ENCODE assay signal across 18 mouse cellular contexts in genomic region chr14:26913681-26914268, GRCm38 (mm10). TPM values are rescaled to one million over a fixed set of nuclear protein-coding genes. Genes with fewer than 3 reads are reported as not detected.
A peak's percentile ranks its signal among the peaks of the same experiment; 100 is the strongest.
DNase-seq lines count a peak whose midpoint lies in the region; ATAC-seq lines count a peak whose summit lies in the region.
"Had no signal": no experiment of that assay in that cellular context is flagged by ENCODE, and none has a peak within 500 bp of the region (broad histone marks: within the 10 kb centered on the region; RNA-seq: fewer than 3 reads in every experiment).

No protein-coding gene starts in this region.

- no peaks in the 10 kb centered on the region for H3K9me3 ChIP-seq in hindbrain, embryonic 11.5 days (ENCODE audit: control insufficient read depth, low read length)
- no peaks in the 10 kb centered on the region for H3K9me3 ChIP-seq in hindbrain, embryonic 16.5 days (ENCODE audit: control insufficient read depth, low read length)
- no peaks in the 10 kb centered on the region for H3K9me3 ChIP-seq in intestine, embryonic 16.5 days (ENCODE audit: control insufficient read depth, low read length)
- H3K9me3 ChIP-seq: embryonic facial prominence, embryonic 13.5 days; heart, embryonic 10.5 days; limb, embryonic 15.5 days; megakaryocyte, embryonic 14.5 days had no signal

- H3K4me3 ChIP-seq in hindbrain, embryonic 11.5 days (ENCODE audit: low read depth, low read length) = no peak overlapping the region
- H3K4me3 ChIP-seq in hindbrain, embryonic 16.5 days (ENCODE audit: low read length) = no peak overlapping the region
- no peak overlapping the region for H3K4me3 ChIP-seq in intestine, embryonic 16.5 days (ENCODE audit: low read length)
- H3K4me3 ChIP-seq: embryonic facial prominence, embryonic 13.5 days; heart, embryonic 10.5 days; limb, embryonic 15.5 days; megakaryocyte, embryonic 14.5 days had no signal

- no peaks in the 10 kb centered on the region for H3K36me3 ChIP-seq in hindbrain, embryonic 11.5 days (ENCODE audit: control insufficient read depth, insufficient read depth, low read length)
- H3K36me3 ChIP-seq in hindbrain, embryonic 16.5 days (ENCODE audit: control insufficient read depth, insufficient read depth, low read length) = 0 out of 2 replicates have a peak, but pooled peaks cover 2% of the 10 kb centered on the region
- no peaks in the 10 kb centered on the region for H3K36me3 ChIP-seq in intestine, embryonic 16.5 days (ENCODE audit: control insufficient read depth, insufficient read depth, low read length)

- no peak overlapping the region for H3K9ac ChIP-seq in hindbrain, embryonic 11.5 days (ENCODE audit: low read depth, low read length)
- H3K9ac ChIP-seq in hindbrain, embryonic 16.5 days (ENCODE audit: low read depth, low read length) = no peak overlapping the region
- no peak overlapping the region for H3K9ac ChIP-seq in intestine, embryonic 16.5 days (ENCODE audit: low read depth, low read length)
- H3K9ac ChIP-seq: embryonic facial prominence, embryonic 13.5 days; limb, embryonic 15.5 days; lung, embryonic 14.5 days had no signal

- no peak overlapping the region for H3K27ac ChIP-seq in hindbrain, embryonic 11.5 days (ENCODE audit: low read depth, low read length)
- H3K27ac ChIP-seq in hindbrain, embryonic 16.5 days (ENCODE audit: low read depth, low read length) = no peak overlapping the region
- no peak overlapping the region for H3K27ac ChIP-seq in intestine, embryonic 16.5 days (ENCODE audit: low read length)
- H3K27ac ChIP-seq: embryonic facial prominence, embryonic 13.5 days; heart, embryonic 10.5 days; limb, embryonic 15.5 days; stomach, postnatal 0 days had no signal

- 0 out of 2 replicates have a peak, but pooled peaks cover 2% of the 10 kb centered on the region for H3K4me1 ChIP-seq in hindbrain, embryonic 11.5 days (replicated peaks; ENCODE audit: control insufficient read depth, insufficient read depth, low read length)
- no peaks in the 10 kb centered on the region for H3K4me1 ChIP-seq in hindbrain, embryonic 16.5 days (ENCODE audit: control insufficient read depth, insufficient read depth, low read depth, low read length)
- H3K4me1 ChIP-seq in intestine, embryonic 16.5 days (ENCODE audit: control insufficient read depth, insufficient read depth, low read length) = 0 out of 2 replicates have a peak, but pooled peaks cover 2% of the 10 kb centered on the region
- H3K4me1 ChIP-seq: embryonic facial prominence, embryonic 13.5 days; heart, embryonic 10.5 days; limb, embryonic 15.5 days; megakaryocyte, embryonic 14.5 days had no signal

- ATAC-seq in hindbrain, embryonic 11.5 days (ENCODE audit: low FRiP score) = no peak
- ATAC-seq in hindbrain, embryonic 16.5 days = no peak
- ATAC-seq in inflammation-experienced regulatory T-cells, adult 6 months = no peak
- ATAC-seq in intestine, embryonic 16.5 days = no peak
- ATAC-seq: Patski had no signal

- H3K27me3 ChIP-seq in hindbrain, embryonic 11.5 days (ENCODE audit: control insufficient read depth, insufficient read depth, low read length) = no peaks in the 10 kb centered on the region
- H3K27me3 ChIP-seq in hindbrain, embryonic 16.5 days (replicated peaks; ENCODE audit: control insufficient read depth, insufficient read depth, low read length) = no peaks in the 10 kb centered on the region
- H3K27me3 ChIP-seq in intestine, embryonic 16.5 days (replicated peaks; ENCODE audit: control insufficient read depth, insufficient read depth, low read length) = no peaks in the 10 kb centered on the region
- H3K27me3 ChIP-seq: embryonic facial prominence, embryonic 13.5 days; limb, embryonic 15.5 days; megakaryocyte, embryonic 14.5 days; Patski had no signal

- no peak overlapping the region for H3K4me2 ChIP-seq in hindbrain, embryonic 11.5 days (replicated peaks; ENCODE audit: low read depth, low read length)
- no peak overlapping the region for H3K4me2 ChIP-seq in hindbrain, embryonic 16.5 days (ENCODE audit: low read length)
- no peak overlapping the region for H3K4me2 ChIP-seq in intestine, embryonic 16.5 days (ENCODE audit: low read depth, low read length)
- H3K4me2 ChIP-seq: embryonic facial prominence, embryonic 13.5 days; limb, embryonic 15.5 days; lung, embryonic 14.5 days had no signal

- 68% methylated on average over 9 of the region's 9 CpGs for WGBS in hindbrain, embryonic 11.5 days
- WGBS in hindbrain, embryonic 16.5 days = 59% methylated on average over 9 of the region's 9 CpGs
- 83% methylated on average over 9 of the region's 9 CpGs for WGBS in intestine, embryonic 16.5 days

- DNase-seq in hindbrain, embryonic 11.5 days (ENCODE audit: low spot score) = peak; percentile 10
- DNase-seq in right cerebral cortex, adult 2 months (ENCODE audit: low spot score in 2 of 2) = peak; percentile 22 to 51
- DNase-seq in right cerebral cortex, postnatal 14 days = no peak
- DNase-seq in layer of hippocampus, postnatal 36 days = peak; percentile 7 to 11
- no peak for DNase-seq in spleen, adult 12 weeks (ENCODE audit: low spot score)
- DNase-seq: adrenal gland, adult 2 months; heart, postnatal 4 days; kidney, postnatal 25 days; lung, embryonic 14.5 days had no signal

RNA-seq across cellular contexts. Expression of gene Asb14, which starts 19.4 kb away (rescaled TPM):
- 0.07 and 0.11 TPM in 2 replicates for polyA plus RNA-seq in hindbrain, embryonic 11.5 days (2014; fragmentation: Nextera tagmentation; extraction: Ambion mirVana)
- polyA plus RNA-seq in hindbrain, embryonic 16.5 days (2015; fragmentation: Nextera tagmentation; extraction: Ambion mirVana) = 0.14 and 0.15 TPM in 2 replicates
- not detected for total RNA-seq in layer of hippocampus, postnatal 36 days (2021)
- polyA plus RNA-seq in inflammation-experienced regulatory T-cells, adult 6 months (2017; shearing (Covaris generic)) = under 1 TPM in 2 of 3 experiments, not detected in 1; 0.33 to 0.42 TPM
- not detected in 2 replicates for polyA plus RNA-seq in intestine, embryonic 16.5 days (2015; fragmentation: Nextera tagmentation; extraction: Ambion mirVana)
- total RNA-seq: adrenal gland, adult 2 months had no signal
- polyA plus RNA-seq: adrenal gland, adult 2 months; embryonic facial prominence, embryonic 13.5 days; lung, embryonic 14.5 days had no signal

RNA-seq across cellular contexts. Expression of gene Appl1, which starts 57.3 kb away (rescaled TPM):
- 47.7 and 62.6 TPM in 2 replicates for polyA plus RNA-seq in hindbrain, embryonic 11.5 days (2014; fragmentation: Nextera tagmentation; extraction: Ambion mirVana)
- 41.9 and 50.7 TPM in 2 replicates for polyA plus RNA-seq in hindbrain, embryonic 16.5 days (2015; fragmentation: Nextera tagmentation; extraction: Ambion mirVana)
- 10 to 100 TPM; 65.1 to 68.9 TPM for total RNA-seq in layer of hippocampus, postnatal 36 days (2021)
- polyA plus RNA-seq in inflammation-experienced regulatory T-cells, adult 6 months (2017; shearing (Covaris generic)) = 10 to 100 TPM; 22.7 to 45.0 (median 39.4) TPM
- 20.6 and 21.0 TPM in 2 replicates for polyA plus RNA-seq in intestine, embryonic 16.5 days (2015; fragmentation: Nextera tagmentation; extraction: Ambion mirVana)

Comparison
In these comparisons a context has a peak if more than half of its experiments do, and no peak if none do; other contexts are left out.
1. DNase-seq: peak in hindbrain, embryonic 11.5 days (single experiment), right cerebral cortex, adult 2 months (2 of 2) and layer of hippocampus, postnatal 36 days (2 of 2); none in right cerebral cortex, postnatal 14 days (single experiment) and spleen, adult 12 weeks (single experiment).